Mouse (Mus musculus): Measurements from ENCODE around the gene Vamp9.

DNA sequence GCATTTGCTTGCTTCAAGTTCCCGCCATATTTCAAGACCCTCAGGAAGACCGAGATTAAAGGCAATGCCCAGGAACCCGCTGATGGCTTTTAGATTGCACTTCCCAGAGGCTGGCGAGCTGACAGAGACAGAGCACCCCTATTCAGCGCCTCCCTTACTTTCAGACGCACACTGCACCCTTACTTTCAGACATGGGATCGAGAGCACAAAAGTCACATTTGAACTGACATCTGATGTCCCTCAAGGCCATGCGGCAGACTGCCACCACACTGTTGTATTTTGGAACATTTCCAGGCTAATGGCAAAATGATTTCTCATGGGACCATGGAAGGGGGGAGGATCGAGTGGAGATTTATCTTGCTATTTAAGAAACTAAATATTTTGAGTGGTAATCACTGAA, 28.5 kb upstream of the Vamp9 start:
- TF ChIP-seq POLR2A (IDR thresholded peaks at IDR 0.05; ENCODE audit: low read depth, low read length) (no peak), CTCF (IDR thresholded peaks at IDR 0.05; ENCODE audit: borderline replicate concordance, insufficient read depth, low read length) (no peak)

Data from embryonic fibroblast, embryonic 13.5 days (primary cell).